Mouse (Mus musculus): ENCODE results near the gene Ppan. TPM values are rescaled to one million over a fixed set of nuclear protein-coding genes. Genes with fewer than 3 reads are reported as not detected.

The Ppan gene
- polyA plus RNA-seq (2016; fragmentation: Nextera tagmentation; extraction: Ambion mirVana), result 99.2 and 100 TPM in 2 replicates

GRCm38 (mm10) chr9:20887704-20888385 lies at the start of gene Ppan:
Gene Ppan, plus strand, starts transcription at chr9:20888175.
- Histone ChIP-seq H3K4me3 (peak within 1 kb of the TSS; percentile 99), H3K27me3 (replicated peaks; ENCODE audit: low read depth, poor library complexity, severe bottlenecking) (no peaks in the 10 kb centered on the region), H3K27ac (replicated peaks) (peak within 1 kb of the TSS; percentile 90), H3K36me3 (replicated peaks) (peaks cover 37% of the 10 kb centered on the region), H3K9me3 (peaks cover 6% of the 10 kb centered on the region; the same call in 1 of the 2 replicates), H3K4me1 (peaks cover 7% of the 10 kb centered on the region)
- DNase-seq (ENCODE audit: low spot score), result peak; percentile 95
- WGBS, result under 1% methylated on average over 43 of the region's 43 CpGs

DNA sequence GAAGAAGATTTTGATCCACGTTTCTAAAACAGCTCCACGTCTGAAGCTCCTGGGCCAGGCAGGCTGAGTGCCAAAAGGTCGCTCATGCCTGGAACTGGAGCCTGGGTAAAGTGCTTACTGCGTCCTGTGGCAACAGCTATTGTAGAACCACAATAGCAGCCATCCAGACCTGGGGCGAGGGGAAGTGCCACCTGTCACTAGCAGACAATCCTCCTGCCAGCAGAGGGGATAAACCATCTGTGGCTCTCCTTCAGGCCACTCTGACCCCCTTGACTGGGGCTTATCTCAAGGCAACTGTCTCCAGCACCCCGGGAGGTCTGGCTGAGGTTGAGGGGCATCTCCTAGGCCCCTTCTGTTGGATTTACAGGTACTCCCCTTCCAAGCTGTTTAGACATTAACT lies 49.0 kb upstream of the Ppan start:
- H3K36me3 ChIP-seq (replicated peaks), result no peaks in the 10 kb centered on the region
- no peaks in the 10 kb centered on the region for H3K27me3 ChIP-seq (replicated peaks; ENCODE audit: low read depth, poor library complexity, severe bottlenecking)
- WGBS, result 62% methylated on average over 6 of the region's 6 CpGs
- no peak overlapping the region for H3K4me3 ChIP-seq
- H3K4me1 ChIP-seq, result no peaks in the 10 kb centered on the region
- no peak overlapping the region for H3K27ac ChIP-seq (replicated peaks)
- no peak for DNase-seq (ENCODE audit: low spot score)
- no peaks in the 10 kb centered on the region for H3K9me3 ChIP-seq

- DNase-seq (ENCODE audit: low spot score), result no peak
- Histone ChIP-seq H3K4me1 (no peaks in the 10 kb centered on the region), H3K9me3 (no peaks in the 10 kb centered on the region), H3K4me3 (no peak overlapping the region), H3K36me3 (replicated peaks) (no peaks in the 10 kb centered on the region), H3K27me3 (replicated peaks; ENCODE audit: low read depth, poor library complexity, severe bottlenecking) (no peaks in the 10 kb centered on the region), H3K27ac (replicated peaks) (no peak overlapping the region)
- 69% methylated on average over 4 of the region's 4 CpGs for WGBS
Observed at GRCm38 (mm10) chr9:20842211-20842610, 45.8 kb upstream of the Ppan start.

- Histone ChIP-seq H3K27ac (replicated peaks) (no peak overlapping the region), H3K4me1 (no peaks in the 10 kb centered on the region), H3K9me3 (no peaks in the 10 kb centered on the region), H3K4me3 (no peak overlapping the region), H3K36me3 (replicated peaks) (no peaks in the 10 kb centered on the region), H3K27me3 (replicated peaks; ENCODE audit: low read depth, poor library complexity, severe bottlenecking) (no peaks in the 10 kb centered on the region)
- DNase-seq (ENCODE audit: low spot score), result no peak
- 28% methylated on average over 2 of the region's 2 CpGs for WGBS
Observed at GRCm38 (mm10) chr9:20842670-20843069, 45.3 kb upstream of the Ppan start.

- H3K27ac ChIP-seq (replicated peaks), result no peak overlapping the region
- 88% methylated on average over 2 of the region's 2 CpGs for WGBS
- H3K27me3 ChIP-seq (replicated peaks; ENCODE audit: low read depth, poor library complexity, severe bottlenecking), result no peaks in the 10 kb centered on the region
- H3K9me3 ChIP-seq, result no peaks in the 10 kb centered on the region
- no peaks in the 10 kb centered on the region for H3K4me1 ChIP-seq
- H3K4me3 ChIP-seq, result no peak overlapping the region
- H3K36me3 ChIP-seq (replicated peaks), result no peaks in the 10 kb centered on the region
- DNase-seq (ENCODE audit: low spot score), result no peak
Observed at GRCm38 (mm10) chr9:20850179-20850578, 37.8 kb upstream of the Ppan start.

DNA sequence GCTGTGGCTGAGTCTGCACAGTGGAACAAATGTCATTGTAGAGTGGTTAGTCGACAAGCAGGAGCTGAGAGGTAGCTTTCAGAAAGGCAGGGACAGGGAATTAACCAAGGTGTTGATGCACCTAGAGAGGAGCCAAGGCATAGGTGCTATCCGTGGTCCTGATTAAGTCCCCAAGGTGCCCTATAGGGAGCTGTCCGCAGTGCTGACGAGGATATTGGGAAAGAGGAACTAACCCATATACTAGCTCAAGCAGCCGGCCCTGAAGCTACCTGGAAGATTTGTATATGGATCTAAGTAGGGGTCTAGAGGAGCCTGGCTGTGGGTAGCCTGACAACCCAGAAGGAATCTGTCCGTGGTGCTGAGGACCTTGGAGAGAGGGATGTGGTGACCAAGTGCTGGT lies 30.8 kb upstream of the Ppan start:
- WGBS, result 10% methylated on average over 6 of the region's 6 CpGs
- H3K27ac ChIP-seq (replicated peaks), result no peak overlapping the region
- H3K9me3 ChIP-seq, result no peaks in the 10 kb centered on the region
- H3K4me3 ChIP-seq, result no peak overlapping the region
- peak; percentile 78 for DNase-seq (ENCODE audit: low spot score)
- no peaks in the 10 kb centered on the region for H3K36me3 ChIP-seq (replicated peaks)
- no peaks in the 10 kb centered on the region for H3K27me3 ChIP-seq (replicated peaks; ENCODE audit: low read depth, poor library complexity, severe bottlenecking)
- H3K4me1 ChIP-seq, result no peaks in the 10 kb centered on the region

- Histone ChIP-seq H3K27me3 (replicated peaks; ENCODE audit: low read depth, poor library complexity, severe bottlenecking) (no peaks in the 10 kb centered on the region), H3K9me3 (no peaks in the 10 kb centered on the region), H3K27ac (replicated peaks) (no peak overlapping the region), H3K4me1 (no peaks in the 10 kb centered on the region), H3K36me3 (replicated peaks) (no peaks in the 10 kb centered on the region), H3K4me3 (no peak overlapping the region)
- 50% methylated on average over 6 of the region's 6 CpGs for WGBS
- no peak for DNase-seq (ENCODE audit: low spot score)
Observed at GRCm38 (mm10) chr9:20859926-20860325, 28.0 kb upstream of the Ppan start.

DNA sequence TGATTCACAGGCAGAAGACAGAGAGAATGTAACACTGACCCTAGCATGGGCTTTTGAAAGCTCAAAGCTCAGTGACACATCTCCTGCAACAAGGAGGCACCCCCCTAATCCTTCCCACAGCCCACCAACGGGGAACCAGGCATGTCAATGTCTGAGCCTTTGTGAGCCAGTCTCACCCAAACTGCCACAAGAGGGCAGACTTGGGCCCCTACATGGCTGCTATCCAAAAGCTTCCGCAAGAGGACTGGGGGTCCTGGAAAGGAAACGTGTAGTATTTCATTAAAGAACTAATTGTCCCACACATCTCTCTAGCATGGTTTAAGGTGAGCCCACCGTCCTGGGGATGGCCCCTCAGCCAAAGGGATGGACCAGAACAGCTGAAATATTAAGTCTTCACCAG lies 26.2 kb upstream of the Ppan start:
- WGBS, result 11% methylated on average over 4 of the region's 4 CpGs
- Histone ChIP-seq H3K27ac (replicated peaks) (no peak overlapping the region), H3K4me1 (no peaks in the 10 kb centered on the region), H3K4me3 (no peak overlapping the region), H3K36me3 (replicated peaks) (no peaks in the 10 kb centered on the region), H3K9me3 (no peaks in the 10 kb centered on the region), H3K27me3 (replicated peaks; ENCODE audit: low read depth, poor library complexity, severe bottlenecking) (peaks cover 11% of the 10 kb centered on the region)
- DNase-seq (ENCODE audit: low spot score), result peak; percentile 57

DNA sequence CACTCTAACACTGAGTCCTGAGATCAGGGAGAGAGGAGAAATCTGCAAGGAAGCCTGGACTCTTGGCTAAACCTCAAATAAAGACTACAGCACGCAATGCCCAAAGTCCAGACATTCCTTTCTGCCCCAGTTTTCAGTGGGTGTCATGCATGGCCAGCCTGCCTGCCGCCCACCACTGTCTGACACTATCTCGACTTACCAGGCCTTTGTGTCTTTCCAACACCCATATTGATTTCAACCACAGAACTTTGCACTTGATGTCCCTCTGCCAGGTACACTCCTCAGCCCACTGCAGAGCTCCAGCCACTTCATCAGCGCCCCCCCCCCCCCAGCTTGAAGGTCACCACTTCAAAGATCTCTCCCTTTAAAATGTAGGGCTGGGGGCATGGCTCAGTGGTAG lies 25.8 kb upstream of the Ppan start:
- Histone ChIP-seq H3K27me3 (replicated peaks; ENCODE audit: low read depth, poor library complexity, severe bottlenecking) (peaks cover 15% of the 10 kb centered on the region), H3K4me1 (no peaks in the 10 kb centered on the region), H3K36me3 (replicated peaks) (no peaks in the 10 kb centered on the region), H3K4me3 (no peak overlapping the region), H3K27ac (replicated peaks) (no peak overlapping the region), H3K9me3 (no peaks in the 10 kb centered on the region)
- DNase-seq (ENCODE audit: low spot score), result no peak
- WGBS, result 59% methylated on average over 4 of the region's 4 CpGs

- H3K27me3 ChIP-seq (replicated peaks; ENCODE audit: low read depth, poor library complexity, severe bottlenecking), result peaks cover 60% of the 10 kb centered on the region
- H3K4me3 ChIP-seq, result no peak overlapping the region
- no peaks in the 10 kb centered on the region for H3K36me3 ChIP-seq (replicated peaks)
- DNase-seq (ENCODE audit: low spot score), result no peak
- H3K9me3 ChIP-seq, result no peaks in the 10 kb centered on the region
- H3K4me1 ChIP-seq, result peaks cover 10% of the 10 kb centered on the region
- no peak overlapping the region for H3K27ac ChIP-seq (replicated peaks)
- 66% methylated on average over 3 of the region's 3 CpGs for WGBS
Observed at GRCm38 (mm10) chr9:20866879-20867278, 21.1 kb upstream of the Ppan start.

GRCm38 (mm10) chr9:20868448-20869001 lies 19.4 kb upstream of the Ppan start, which contains the start of gene A230050P20Rik:
Gene A230050P20Rik, plus strand, starts transcription at chr9:20868642.
- H3K36me3 ChIP-seq (replicated peaks), result no peaks in the 10 kb centered on the region
- peak; percentile 32 for DNase-seq (ENCODE audit: low spot score)
- H3K27ac ChIP-seq (replicated peaks), result no peak within 1 kb of the TSS
- H3K27me3 ChIP-seq (replicated peaks; ENCODE audit: low read depth, poor library complexity, severe bottlenecking), result peaks cover 60% of the 10 kb centered on the region
- 10% methylated on average over 53 of the region's 53 CpGs for WGBS
- H3K9me3 ChIP-seq, result no peaks in the 10 kb centered on the region
- H3K4me3 ChIP-seq, result peak within 1 kb of the TSS; percentile 51
- H3K4me1 ChIP-seq, result peaks cover 10% of the 10 kb centered on the region

GRCm38 (mm10) chr9:20869246-20869645 lies 18.7 kb upstream of the Ppan start:
- Histone ChIP-seq H3K36me3 (replicated peaks) (no peaks in the 10 kb centered on the region), H3K27me3 (replicated peaks; ENCODE audit: low read depth, poor library complexity, severe bottlenecking) (peaks cover 60% of the 10 kb centered on the region), H3K27ac (replicated peaks) (no peak overlapping the region), H3K9me3 (no peaks in the 10 kb centered on the region), H3K4me1 (peaks cover 10% of the 10 kb centered on the region), H3K4me3 (peak overlapping the region; percentile 51)
- DNase-seq (ENCODE audit: low spot score), result no peak
- 5% methylated on average over 19 of the region's 19 CpGs for WGBS

Data from embryonic facial prominence, embryonic 10.5 days (tissue).